Mouse (Mus musculus) fibroblast of lung, adult 2 months (primary cell): ENCODE measurements around the gene Rubcnl.

Experiments used
- DNase-seq: peaks from one replicate; pipeline ENCODE4 v3.0.0-alpha.2; 2011; ENCODE audit warnings: low read depth

Gene Rubcnl

DNA sequence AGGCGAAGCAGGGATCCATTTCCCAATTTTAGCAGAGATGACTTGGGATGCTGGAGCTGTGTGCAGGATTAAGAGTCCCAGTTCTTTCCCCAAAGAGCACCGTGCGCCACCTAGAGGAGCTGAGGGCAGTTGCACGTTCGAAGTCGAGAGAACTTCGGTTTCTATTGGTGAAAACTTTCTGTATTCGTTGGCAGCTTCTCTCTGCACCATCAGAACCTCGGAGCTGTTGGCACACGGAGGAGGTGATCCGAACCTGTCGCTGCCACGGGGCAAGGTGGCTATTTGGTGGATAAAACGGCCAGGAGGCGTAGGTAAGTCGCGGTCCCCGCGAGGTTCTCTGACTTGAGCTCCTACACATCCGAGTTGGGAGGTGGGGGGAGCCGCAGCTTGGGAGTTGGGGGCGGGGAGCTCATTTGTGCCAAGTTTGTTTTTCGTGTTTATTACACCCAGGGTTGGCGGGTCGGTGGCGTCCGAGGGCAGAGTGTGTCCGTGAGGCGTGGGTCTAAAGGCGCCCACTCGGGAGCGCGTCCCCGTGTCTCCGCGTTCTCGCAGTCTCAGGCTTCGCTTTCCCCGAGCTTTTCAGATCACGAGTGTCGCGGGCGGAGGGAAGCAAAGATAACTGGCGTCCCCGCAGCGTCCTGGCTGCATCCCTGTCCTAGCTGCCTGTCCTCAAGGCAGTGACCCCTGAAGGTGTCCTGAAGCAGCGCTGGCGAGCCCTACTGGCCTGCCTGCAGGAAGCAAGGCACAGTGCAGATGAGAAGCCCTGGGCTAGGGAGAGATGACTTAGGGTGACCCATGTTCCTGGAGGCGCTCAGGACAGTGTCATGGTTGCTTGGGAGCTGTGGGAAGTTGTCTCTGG, at the start of gene Rubcnl:
Gene Rubcnl, plus strand, starts transcription at position 172 of the 859 bp plus-strand sequence.
- peak; percentile 61 for DNase-seq

DNA sequence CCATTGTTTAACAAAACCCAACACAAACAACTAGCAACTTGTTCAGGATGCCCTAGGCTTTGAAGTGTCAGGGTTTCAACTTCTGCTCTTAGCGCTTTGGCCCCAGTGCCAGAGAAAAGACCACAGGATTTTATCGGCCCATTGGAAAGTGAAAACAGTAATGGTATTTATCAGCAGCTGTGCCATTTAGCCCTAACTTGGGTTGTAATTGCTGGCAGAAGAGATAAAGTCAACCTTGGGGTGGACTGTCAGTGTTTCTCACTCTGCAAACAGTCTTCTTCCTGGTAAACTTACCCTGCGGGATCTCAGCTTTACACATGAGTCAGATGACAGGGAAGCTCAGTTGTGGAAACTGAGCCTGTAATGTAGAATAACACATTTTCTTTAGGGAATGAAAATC, 43.6 kb upstream of the Rubcnl start:
- DNase-seq = no peak

DNA sequence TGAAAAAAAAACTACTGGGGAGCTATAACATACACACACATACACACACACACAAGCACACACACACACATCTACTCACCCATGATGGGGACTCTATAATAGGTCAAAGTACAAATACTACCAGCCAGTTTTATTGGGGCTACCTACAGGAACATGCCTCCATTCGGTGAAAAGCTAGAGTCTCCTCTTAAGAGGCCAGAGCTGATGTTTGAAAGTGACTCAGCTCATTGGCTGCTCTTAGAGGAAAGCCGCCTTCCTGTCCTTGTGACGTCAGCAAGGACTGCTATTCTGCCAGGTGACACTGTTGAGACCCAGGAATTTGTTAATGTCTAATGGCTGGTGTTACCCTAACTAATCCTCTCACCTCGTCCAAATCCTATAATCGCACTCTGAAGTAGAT, 43.1 kb upstream of the Rubcnl start:
- no peak for DNase-seq

DNA sequence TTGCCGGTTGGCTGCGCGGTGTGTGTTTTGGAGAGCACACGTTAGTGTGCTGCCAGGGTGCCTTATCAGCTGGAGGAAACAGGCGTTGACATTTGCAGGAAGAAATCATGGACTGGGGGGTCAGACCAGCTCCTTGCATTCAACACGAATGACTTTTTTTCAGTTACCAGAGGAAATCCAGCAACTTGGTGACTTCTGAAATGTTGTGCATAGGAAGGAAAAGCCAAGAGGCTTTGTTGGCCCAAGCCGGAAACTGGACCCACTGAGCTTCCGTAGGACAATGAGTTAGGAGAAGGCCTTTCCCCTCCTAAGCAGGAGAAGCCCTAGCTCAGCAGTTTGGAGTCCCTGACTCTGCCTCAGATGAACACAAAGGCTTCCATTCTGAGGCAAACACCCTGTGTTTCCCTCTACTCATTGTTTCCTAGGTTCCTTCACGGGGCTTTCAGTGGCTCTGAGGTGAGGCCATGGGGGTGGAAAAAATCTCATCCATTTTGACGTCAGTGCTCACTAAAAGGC, 41.6 kb upstream of the Rubcnl start:
- no peak for DNase-seq

DNA sequence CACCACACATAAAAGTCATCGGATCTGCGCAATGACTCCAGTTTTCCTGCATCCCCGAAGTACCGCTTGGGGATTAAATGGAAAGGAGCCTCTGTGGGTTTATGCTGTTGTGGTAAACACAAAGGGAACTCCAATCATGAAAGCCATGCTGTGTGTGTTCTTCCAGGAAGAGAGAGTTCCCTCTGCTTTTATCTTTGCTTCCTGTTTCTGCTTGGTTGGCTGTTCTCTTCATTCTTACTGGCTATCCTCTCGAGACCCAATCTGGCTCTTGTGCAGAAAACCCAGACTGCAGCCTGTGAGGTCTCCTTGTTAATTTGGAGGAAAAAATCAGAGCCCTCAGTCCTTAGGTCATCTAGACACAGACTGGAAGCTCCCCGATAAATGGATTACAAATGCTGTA, 38.9 kb upstream of the Rubcnl start:
- DNase-seq = no peak

DNA sequence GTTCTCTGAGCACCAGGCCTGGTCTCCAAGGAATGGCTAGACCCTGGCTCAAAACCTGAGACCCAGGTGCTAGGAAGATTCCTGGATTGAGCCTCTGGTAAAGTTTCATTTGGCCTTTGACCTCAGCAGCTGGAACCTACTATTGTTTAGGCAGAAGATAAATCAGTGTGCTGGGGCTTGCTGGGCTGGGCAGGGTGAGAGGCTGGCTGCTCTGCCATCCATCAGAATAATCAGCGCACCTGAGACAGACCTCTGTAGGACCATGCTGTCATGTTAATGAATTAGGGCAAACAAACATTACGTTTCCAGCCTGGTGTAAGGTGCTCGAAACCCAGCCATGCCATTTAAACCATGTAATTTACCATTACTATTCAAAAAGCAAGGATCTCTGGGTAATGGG, 34.8 kb upstream of the Rubcnl start:
- DNase-seq = no peak

DNA sequence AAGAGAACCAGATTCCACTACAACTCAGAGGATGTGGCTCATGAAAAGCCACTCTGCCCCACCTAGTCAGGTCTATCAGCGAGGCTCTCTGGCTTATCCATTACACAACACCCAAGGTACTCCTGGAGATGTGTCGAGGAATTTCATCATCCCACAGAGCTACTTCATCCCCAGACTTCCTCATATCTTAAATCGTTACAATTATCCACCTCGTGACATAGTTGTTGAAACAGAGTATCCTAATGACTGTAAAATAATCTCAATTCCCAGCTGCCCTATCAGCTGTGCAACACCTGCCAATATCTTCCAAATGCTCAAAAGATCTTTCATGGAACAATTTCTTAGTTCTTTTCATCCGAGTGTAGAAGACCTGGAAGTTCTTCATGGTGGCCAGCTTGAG, 32.7 kb upstream of the Rubcnl start:
- no peak for DNase-seq

DNA sequence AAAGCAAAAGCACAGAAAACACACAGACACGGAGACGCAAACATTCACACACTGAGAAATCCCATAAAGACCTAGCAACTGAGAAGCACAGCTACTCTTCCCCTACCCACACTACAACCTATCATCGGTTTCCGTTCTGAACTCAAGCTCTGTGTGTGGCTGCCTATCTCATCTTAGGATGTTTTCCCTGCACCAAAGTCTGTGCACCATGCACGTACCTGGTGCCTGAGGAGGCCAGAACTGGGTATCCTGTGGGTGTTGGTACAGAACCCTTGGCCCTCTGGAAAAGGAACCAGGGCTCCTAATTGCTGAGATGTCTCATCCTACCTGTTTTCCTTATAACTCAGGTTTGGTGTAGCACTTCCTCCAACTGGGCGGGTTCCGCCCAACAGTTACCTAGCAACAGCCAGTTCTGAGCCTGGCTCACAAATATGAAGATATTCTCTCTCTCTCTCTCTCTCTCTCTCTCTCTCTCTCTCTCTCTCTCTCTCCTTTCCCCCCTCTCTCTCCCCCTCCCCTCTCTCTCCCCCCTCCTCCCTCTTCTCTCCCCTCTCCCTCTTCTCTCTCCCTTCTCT, 30.9 kb upstream of the Rubcnl start:
- no peak for DNase-seq

DNA sequence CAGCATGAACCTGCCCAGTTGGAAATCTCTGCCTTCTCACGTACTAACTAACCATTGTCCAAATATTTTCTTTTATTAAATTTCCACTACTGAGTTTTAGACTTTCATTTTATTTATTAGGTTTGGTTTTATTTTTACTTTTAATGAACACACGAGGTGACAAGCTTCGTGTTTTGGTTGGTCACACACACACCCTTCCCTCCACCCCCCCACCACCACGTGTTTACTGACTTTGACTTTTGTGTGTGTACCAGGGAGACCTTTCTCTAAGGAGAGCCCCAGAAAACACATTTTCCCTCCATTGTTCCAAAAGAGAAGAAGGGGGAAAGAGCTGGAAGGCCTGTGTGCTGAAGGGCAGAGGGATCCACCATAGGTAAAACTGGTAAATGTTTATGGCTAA, 30.2 kb upstream of the Rubcnl start:
- DNase-seq = no peak

DNA sequence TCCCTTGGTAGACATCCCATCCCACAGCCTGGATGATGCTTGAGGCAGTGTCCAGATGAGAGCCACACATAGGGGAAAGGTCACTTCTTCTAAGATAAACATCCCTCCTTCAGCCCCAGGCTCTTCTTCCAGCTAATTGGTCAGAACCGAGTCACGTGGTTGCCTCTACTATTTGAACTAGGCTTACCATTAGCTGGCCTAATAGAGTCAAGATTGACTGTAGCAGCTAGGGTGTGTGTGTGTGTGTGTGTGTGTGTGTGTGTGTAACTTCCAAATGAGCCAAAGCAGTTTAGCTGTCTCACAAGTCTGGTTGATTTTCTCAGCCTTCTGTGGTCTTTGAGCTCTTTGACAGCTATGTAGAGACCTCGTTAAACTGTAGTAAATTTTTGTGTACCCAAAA, 29.3 kb upstream of the Rubcnl start:
- DNase-seq = no peak

DNA sequence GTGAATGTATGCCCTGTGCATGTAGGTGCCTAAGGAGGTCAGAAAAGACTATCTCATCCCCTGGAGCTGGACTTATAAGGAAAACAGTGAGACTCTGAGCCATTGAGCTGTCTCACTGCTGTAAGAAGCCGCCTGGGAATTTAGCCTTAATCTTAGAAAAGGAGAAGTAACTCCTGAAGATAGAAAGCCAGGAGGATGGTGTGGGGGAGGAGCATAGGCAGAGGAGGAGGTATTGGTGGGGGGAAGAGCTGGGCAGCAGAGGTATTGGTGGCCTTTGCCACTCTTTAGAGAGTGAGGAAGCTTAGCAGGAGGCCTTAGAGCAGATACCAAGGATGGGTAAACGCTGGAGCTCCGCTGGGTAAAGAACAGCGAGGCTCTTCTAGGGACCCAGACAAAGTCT, 26.5 kb upstream of the Rubcnl start:
- no peak for DNase-seq

DNA sequence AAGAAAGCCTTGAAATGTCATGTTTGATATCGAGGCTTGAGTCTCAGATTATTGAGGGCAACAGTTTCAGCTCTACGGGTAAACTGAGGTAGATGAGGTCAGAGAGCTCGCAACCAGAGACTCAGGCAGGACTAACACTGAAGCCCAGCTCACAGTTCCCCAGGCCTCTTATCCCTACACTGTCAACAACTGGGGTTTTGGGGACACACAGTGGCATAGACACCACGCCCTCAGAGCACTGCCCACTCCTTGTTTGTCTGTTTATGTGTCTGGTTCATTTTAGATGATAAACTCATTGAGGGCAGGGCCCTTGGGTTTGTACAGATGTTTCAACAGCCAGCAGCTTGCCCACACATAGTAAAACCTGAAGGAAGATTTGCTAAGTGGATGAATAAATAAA, 25.9 kb upstream of the Rubcnl start:
- DNase-seq = no peak

DNA sequence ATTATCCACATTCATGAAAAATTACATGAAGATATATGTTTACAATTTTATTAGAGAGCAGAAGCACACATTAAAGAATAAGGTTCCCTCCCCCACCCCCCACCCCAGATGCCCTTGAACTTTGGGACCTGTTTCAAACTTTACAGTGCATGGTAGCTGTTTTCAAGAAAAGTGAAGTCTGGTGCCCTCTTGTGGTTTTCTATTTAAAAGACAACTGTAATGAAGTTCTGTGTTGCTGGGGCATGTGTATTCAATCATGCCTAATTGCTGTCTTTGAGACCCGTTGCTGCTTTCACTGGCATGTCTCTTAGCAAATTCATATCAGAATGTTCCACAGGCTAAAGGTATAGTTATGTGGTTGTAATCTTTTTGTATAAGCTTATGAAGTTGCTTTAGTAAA, 25.3 kb upstream of the Rubcnl start:
- peak; percentile 22 for DNase-seq

DNA sequence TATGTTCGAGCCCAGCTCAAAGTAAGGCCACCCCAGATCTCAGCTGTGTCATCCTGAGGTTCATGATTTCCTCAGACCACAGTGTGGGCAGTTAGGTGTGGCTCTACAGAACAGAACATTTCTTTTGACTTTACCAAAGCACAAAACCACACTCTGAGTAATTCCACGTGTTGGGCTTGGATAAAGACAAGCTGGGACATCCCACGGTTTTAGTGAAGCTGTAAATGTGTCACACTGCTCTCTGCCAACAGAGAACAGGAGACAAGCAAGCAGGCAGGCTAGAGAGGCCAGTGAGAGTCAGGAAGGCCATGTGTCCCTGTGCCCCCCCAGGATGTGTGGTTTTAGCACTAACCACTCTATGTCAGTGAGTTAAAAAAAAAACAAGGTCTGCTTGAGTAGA, 19.3 kb upstream of the Rubcnl start:
- DNase-seq = peak; percentile 59

DNA sequence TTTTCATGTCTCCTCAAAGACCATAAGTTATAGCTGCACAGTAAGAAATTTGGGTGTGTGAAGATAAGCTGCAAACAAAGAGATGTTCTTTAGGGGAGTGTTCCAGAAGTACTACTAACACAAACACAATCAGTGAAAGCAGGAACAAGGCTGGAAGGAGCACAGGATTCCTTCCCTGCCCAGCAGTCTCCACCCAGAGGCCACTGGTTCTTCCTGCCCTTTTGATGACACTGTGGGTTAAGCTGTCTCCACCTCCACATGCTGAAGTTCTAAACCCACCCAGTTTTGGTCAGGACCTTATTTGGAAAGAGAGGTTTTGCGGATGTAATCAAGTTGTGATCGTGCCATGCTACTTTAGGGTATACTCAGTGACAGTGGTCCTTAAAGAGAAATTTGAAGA, 18.8 kb upstream of the Rubcnl start:
- DNase-seq = no peak

DNA sequence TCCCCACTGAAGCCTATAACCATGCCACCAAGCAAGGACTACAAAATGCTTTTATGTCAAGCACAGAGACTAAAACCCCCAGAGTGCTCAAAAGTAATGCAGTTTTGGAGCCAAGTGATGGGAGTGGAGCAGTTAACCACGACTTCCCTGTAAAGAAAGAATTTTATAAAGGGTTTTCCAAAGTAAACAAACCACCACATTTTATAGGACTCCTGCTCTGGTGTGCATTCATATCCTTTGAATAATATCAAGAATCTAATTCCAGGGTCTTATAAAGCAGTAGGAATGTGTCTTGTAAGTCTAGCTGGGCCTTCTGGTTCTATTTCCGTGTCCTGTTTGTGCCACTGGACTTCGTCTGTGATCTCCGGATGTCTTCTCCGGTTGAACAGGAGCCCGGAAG, 14.5 kb upstream of the Rubcnl start:
- no peak for DNase-seq

DNA sequence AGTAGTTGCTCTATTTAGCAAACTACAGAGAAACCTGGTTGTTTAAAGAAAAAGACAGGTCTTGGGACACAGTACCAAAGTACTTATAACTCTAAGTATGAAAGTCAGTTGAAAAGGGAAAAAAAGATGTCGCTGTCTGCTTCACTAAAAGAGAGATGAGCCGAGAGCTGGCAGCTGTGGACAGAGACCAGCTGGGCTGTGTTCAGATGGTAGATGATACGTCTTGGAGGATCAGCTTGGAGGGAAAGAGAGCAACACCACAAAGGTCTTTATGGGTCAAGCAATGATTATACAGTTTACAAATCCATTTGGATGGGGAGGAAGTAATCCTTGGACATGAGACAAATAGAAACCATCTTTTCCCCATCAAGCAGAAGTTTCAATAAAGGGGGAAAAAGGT, 12.5 kb upstream of the Rubcnl start:
- DNase-seq = no peak

DNA sequence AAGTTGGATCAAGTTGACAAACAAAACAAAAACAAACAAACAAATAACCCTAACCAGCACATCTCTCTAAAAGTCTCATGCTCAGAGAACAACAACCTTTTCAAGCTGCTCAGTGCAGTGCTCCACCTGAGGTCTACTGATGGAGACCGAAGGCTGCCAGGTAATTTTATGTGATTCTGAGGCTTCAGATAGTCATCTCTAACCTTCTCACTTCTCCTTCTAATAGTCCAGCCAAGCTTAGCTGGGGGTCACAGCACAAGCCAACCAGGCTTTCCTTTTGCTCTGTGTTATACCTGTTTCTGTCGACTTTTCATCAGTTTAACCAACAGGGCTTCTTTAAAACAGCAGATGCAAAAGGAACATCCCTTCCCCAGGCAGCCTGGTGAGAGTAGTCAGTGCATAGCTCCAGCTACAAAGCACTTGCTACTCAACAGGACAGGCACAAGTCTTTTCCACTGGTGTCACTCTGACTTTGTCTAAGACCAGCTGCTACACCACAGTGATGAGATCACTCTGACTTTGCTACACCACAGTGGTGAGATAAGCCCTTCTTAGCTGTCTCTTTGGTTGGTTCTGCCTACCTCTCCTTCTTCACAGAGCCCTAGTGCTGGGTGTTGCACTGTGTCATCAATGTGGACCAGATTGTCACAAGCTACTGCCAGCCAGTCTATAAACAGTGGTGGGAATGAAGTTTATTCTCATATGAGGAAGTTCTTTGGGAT, 10.2 kb upstream of the Rubcnl start:
- no peak for DNase-seq

DNA sequence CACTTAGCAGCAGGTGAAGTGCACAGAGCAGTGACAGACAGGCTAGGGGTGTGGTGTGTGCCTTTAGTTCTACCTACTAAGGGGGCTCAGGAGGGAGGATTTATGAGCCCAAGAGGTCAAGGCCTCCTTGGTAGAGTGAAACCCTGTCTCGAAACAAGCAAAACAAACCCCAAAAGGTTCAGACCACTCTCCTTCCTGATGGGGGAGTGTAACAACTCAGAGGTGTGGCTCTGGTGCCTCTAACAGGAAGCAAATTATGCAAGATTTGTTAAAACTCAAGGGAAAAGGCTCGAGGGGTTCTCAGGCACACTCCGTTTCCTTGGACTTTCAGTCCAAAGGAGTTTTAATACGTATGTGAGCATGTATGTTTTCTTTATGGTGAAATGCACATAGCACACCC, 5.5 kb upstream of the Rubcnl start:
- no peak for DNase-seq

DNA sequence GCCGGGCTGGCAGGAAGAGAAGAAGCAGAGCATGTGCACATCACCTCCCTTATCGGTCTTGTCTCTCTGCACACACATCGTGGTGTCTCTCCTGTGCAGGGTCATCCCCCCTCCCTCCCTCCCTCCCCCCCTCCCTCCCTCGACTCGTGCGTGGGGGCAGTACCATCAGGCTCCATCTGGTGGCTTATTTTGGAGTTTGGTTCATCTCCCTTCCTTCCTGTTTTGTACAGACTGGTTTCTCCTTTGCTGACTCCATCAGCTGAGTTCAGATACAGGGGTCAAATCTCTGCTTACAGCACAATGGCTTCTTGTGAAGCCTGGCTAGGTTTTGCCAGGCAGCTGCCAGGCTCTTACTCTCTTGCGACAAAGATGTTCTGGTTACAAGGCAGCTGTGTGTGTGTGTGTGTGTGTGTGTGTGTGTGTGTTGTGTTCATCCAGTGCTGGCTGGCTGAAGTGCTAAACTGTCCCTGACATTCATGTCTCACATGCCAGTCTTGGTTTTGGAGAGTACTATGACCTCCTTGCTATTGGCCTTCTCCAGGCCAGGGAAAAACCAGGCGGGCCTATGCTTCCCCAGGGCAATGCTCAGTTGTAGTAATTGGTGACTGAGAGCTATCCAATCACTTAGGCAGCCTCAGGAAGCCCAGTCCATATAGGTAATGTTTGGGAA, 4.7 kb upstream of the Rubcnl start:
- no peak for DNase-seq

DNA sequence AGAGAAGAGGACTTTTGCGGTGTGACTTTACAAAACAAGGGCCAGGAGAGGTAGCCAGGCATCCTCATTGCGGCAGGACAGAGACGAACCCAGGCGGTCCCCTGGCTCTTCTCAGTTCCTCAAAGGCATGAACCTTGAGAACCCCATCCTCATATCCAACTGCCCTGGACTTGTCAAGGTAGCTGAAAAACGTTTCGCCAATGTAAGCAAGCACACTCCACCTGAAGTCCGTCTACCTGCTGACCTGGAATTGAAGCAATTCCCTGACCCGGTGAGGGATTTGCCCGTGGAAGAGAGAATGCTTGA, 841 bp downstream of the Rubcnl start:
- DNase-seq = no peak

DNA sequence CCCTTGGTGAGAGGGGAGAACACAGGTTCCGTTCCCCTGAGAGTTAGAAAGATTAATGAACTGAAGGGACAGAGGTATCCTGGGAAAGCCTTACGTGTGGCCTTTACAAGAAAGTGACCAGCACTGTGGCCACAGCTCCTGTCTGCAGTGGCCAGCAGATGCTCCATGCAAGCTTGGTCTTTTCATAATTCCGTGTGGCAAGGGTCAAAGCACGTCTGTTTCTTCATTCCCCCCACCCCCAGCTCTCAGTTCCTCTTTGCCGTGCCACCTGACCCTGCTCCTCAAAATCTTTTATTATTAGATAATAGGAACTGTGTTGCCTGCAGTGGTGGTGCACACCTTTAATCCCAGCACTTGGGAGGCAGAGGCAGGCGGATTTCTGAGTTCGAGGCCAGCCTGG, 1.4 kb downstream of the Rubcnl start:
- DNase-seq = no peak
